Mouse (Mus musculus) G1E (cell line): ENCODE measurements around the gene Zdhhc25.

Experiments
- CTCF ChIP-seq: IDR thresholded peaks from 2 replicates; pipeline ENCODE4 v1.5.1; 2012; ENCODE audit warnings: low read depth, low read length, inconsistent platforms, mixed read lengths
- GATA1 ChIP-seq: IDR thresholded peaks from 2 replicates; pipeline ENCODE4 v1.6.1; 2012; ENCODE audit warnings: borderline replicate concordance, low read length, inconsistent platforms, mixed read lengths
- GATA2 ChIP-seq: IDR thresholded peaks from 2 replicates; pipeline ENCODE4 v1.6.1; 2012; ENCODE audit warnings: low read depth, low read length, inconsistent platforms, borderline replicate concordance
- POLR2AphosphoS5 ChIP-seq: IDR thresholded peaks from 2 replicates; pipeline ENCODE4 v1.6.1; 2012; ENCODE audit warnings: low read depth, low read length, inconsistent platforms; ENCODE audit not compliant: insufficient replicate concordance
- TAL1 ChIP-seq: conservative IDR thresholded peaks from 2 replicates; pipeline ENCODE4 v1.6.1; 2012; ENCODE audit warnings: low read depth, low read length, inconsistent platforms, mixed read lengths

GRCm38 (mm10) chr15:88626886-88627488, 26.9 kb downstream of the Zdhhc25 start:
- no peak for TF ChIP-seq CTCF
- no peak for TF ChIP-seq GATA1
- TF ChIP-seq POLR2AphosphoS5: no peak
- TF ChIP-seq TAL1: no peak
- TF ChIP-seq GATA2: no peak
